Mouse (Mus musculus) intestine, embryonic 14.5 days (tissue): ENCODE results near the gene Plekhg3. TPM values are rescaled to one million over a fixed set of nuclear protein-coding genes. Genes with fewer than 3 reads are reported as not detected.

ENCODE experiments used
- ATAC-seq: fragments of 200-750 bp; cut with Nextera tagmentation; replicated peaks from 2 replicates; pipeline ENCODE4 v1.8.0; 2017; ENCODE audit warnings: low read depth, moderate number of reproducible peaks, moderate TSS enrichment, moderate library complexity; ENCODE audit not compliant: low FRiP score, low TSS enrichment
- DNase-seq: peaks from one replicate; pipeline ENCODE4 v3.0.0-alpha.2; 2018; ENCODE audit warnings: low spot score
- H3K27ac ChIP-seq: fragments of 300-500 bp; sonication (generic); 2 replicates; pipeline ENCODE4 v1.5.1; 2014; ENCODE audit warnings: low read depth, mild to moderate bottlenecking, control low read depth
- H3K27me3 ChIP-seq: fragments of 300-500 bp; sonication (generic); replicated peaks from 2 replicates; pipeline ENCODE4 v1.6.1; 2014; ENCODE audit warnings: low read length, control low read depth; ENCODE audit not compliant: control insufficient read depth, insufficient read depth
- H3K36me3 ChIP-seq: fragments of 300-500 bp; sonication (generic); 2 replicates; pipeline ENCODE4 v1.6.1; 2014; ENCODE audit warnings: low read length, control low read depth; ENCODE audit not compliant: control insufficient read depth, insufficient read depth
- H3K4me1 ChIP-seq: fragments of 300-500 bp; sonication (generic); replicated peaks from 2 replicates; pipeline ENCODE4 v1.6.1; 2014; ENCODE audit warnings: low read length, control low read depth, mixed read lengths; ENCODE audit not compliant: control insufficient read depth, insufficient read depth
- H3K4me2 ChIP-seq: fragments of 300-500 bp; sonication (generic); 2 replicates; pipeline ENCODE4 v1.6.1; 2014; ENCODE audit warnings: low read length
- H3K4me3 ChIP-seq: fragments of 300-500 bp; sonication (generic); 2 replicates; pipeline ENCODE4 v1.5.1; 2014; ENCODE audit warnings: low read depth, low read length, control low read depth, mixed read lengths
- H3K9ac ChIP-seq: fragments of 300-500 bp; sonication (generic); 2 replicates; pipeline ENCODE4 v1.6.1; 2014; ENCODE audit warnings: mild to moderate bottlenecking, low read length
- H3K9me3 ChIP-seq: fragments of 300-500 bp; sonication (generic); 2 replicates; pipeline ENCODE4 v1.6.1; 2016; ENCODE audit warnings: low read length, control low read depth; ENCODE audit not compliant: control insufficient read depth
- WGBS: fragments of 180-500 bp; shearing (Covaris S2); extraction: QIAGEN DNeasy Blood & Tissue Kit; methylation state at CpG from one replicate; pipeline ENCODE4 v1.1.7; 2014; 5-methylcytosine and 5-hydroxymethylcytosine counted together
- polyA plus RNA-seq: library from polyadenylated mRNA; unstranded; fragments of >200 nt; fragmentation: Nextera tagmentation; extraction: Ambion mirVana; gene quantifications from 2 replicates; pipeline ENCODE4 v1.2.1, GENCODE M21; 2014

Plekhg3 gene
- polyA plus RNA-seq, 1 experiment from 2014 or later = 9.5 TPM

GRCm38 (mm10) chr12:76577858-76578257, 47.2 kb downstream of the Plekhg3 start:
- DNase-seq = no peak
- Histone ChIP-seq H3K27ac (no peak overlapping the region), H3K27me3 (no peaks in the 10 kb centered on the region), H3K4me2 (no peak overlapping the region), H3K4me1 (peaks cover 3% of the 10 kb centered on the region; the same call in 1 of the 2 replicates), H3K9ac (no peak overlapping the region), H3K4me3 (no peak overlapping the region), H3K36me3 (peaks cover 47% of the 10 kb centered on the region), H3K9me3 (no peaks in the 10 kb centered on the region)
- WGBS = 91% methylated on average over 16 of the region's 16 CpGs
- no peak for ATAC-seq

DNA sequence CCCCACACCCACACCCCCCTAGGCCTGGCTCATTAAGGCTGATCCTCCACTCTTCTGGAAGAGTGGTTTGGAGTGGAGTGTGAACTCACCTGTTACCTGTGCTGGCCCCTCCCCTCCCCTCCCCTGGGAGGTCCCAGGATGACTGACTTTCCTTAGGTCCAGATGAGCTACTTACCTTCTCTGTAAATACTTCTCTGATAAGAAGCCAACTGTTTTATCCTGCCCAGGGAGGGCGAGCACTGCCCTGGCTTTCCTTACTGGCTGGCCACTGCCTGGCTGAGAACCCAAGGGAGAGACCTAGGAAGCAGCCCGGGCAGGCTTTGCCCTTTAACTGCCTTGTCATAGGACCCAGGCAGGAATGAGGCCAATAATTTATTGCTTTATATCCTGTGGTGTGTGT, 47.8 kb downstream of the Plekhg3 start:
- WGBS = 61% methylated on average over 2 of the region's 2 CpGs
- H3K36me3 ChIP-seq = peaks cover 41% of the 10 kb centered on the region
- no peak for ATAC-seq

DNA sequence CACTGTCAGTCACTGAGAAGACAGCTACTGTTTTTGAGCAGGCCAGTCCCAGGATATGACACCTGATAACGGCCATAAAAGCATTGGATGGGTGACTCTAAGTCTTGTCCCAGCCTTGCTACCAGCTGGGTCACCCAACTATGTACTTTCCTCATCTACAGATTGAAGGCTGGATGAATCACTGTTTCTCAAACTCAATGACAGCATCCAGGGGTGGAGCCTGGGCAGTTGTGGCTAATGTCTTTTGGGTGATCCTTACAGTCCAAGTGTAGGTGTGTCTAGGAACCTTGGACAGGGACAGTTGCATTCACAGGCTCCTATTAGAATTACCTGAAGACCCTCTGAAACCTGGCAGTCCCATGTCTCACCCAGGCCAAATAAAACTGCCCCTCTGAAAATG, 49.1 kb downstream of the Plekhg3 start:
- Histone ChIP-seq H3K4me3 (no peak overlapping the region), H3K4me1 (peaks cover 3% of the 10 kb centered on the region; the same call in 1 of the 2 replicates), H3K9me3 (no peaks in the 10 kb centered on the region), H3K36me3 (peaks cover 38% of the 10 kb centered on the region), H3K9ac (no peak overlapping the region), H3K27me3 (no peaks in the 10 kb centered on the region), H3K27ac (no peak overlapping the region), H3K4me2 (no peak overlapping the region)
- DNase-seq = no peak
- 96% methylated on average over 1 of the region's 1 CpGs for WGBS
- no peak for ATAC-seq

More for the DNA sequence above, 47.8 kb downstream of the Plekhg3 start:
- Histone ChIP-seq H3K4me3 (no peak overlapping the region), H3K9ac (no peak overlapping the region), H3K9me3 (no peaks in the 10 kb centered on the region), H3K4me2 (no peak overlapping the region), H3K4me1 (peaks cover 3% of the 10 kb centered on the region; the same call in 1 of the 2 replicates), H3K27me3 (no peaks in the 10 kb centered on the region), H3K27ac (no peak overlapping the region)
- no peak for DNase-seq

DNA sequence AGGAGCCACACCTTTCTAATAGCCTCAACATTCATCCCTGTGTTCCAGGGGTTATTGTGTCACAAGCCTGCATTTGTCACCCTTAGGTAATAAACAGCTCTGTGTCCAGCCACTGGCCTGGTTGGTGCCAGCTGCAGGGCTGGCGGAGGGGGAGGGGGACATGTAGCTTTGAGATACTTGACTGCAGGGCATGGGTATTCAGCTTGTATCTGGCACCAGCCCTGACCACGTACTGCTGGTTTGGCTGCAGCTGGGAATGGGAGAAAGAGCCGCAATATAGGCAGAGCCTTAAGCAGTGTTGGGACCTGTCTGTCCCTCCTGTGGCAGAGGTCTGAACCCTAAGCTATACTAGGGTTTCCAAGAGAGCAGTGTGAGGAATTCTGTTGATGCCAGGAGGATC, 51.4 kb downstream of the Plekhg3 start:
- Histone ChIP-seq H3K27me3 (no peaks in the 10 kb centered on the region), H3K4me2 (no peak overlapping the region), H3K27ac (no peak overlapping the region), H3K9me3 (no peaks in the 10 kb centered on the region), H3K9ac (no peak overlapping the region), H3K36me3 (peaks cover 22% of the 10 kb centered on the region), H3K4me3 (no peak overlapping the region), H3K4me1 (peaks cover 3% of the 10 kb centered on the region; the same call in 1 of the 2 replicates)
- ATAC-seq (no peak), DNase-seq (no peak)
- 83% methylated on average over 3 of the region's 3 CpGs for WGBS

DNA sequence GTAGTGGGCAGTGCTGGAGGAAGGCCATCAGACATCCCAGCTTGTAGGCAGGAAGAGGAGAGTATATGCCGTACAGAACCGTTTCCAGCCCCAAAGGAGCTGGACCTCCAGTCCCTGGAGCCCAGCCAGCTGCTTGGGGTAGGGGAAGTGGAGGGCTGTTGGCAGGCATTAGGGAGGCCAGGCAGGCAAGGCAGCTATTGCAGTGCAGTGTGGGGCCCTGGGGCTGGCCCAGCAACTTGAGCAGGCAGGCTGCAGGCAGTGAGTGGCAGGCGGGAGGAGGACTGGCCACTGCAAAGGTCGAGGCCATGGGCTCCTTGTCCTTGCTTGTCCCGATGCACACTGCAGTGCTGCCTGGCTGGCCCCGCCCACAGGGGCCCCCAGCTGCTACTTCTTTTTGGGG, 52.1 kb downstream of the Plekhg3 start:
- ATAC-seq = no peak; the same call in 1 of the 2 replicates

GRCm38 (mm10) chr12:76583454-76583853, 52.8 kb downstream of the Plekhg3 start:
- Histone ChIP-seq H3K4me1 (peaks cover 3% of the 10 kb centered on the region; the same call in 1 of the 2 replicates), H3K27me3 (no peaks in the 10 kb centered on the region), H3K4me3 (no peak overlapping the region), H3K36me3 (peaks cover 8% of the 10 kb centered on the region; the same call in 1 of the 2 replicates), H3K9ac (no peak overlapping the region), H3K9me3 (no peaks in the 10 kb centered on the region), H3K4me2 (no peak overlapping the region), H3K27ac (no peak overlapping the region)
- 93% methylated on average over 7 of the region's 7 CpGs for WGBS
- ATAC-seq (no peak), DNase-seq (no peak)

More for the DNA sequence above, 52.1 kb downstream of the Plekhg3 start:
- no peak overlapping the region for H3K27ac ChIP-seq
- no peak overlapping the region for H3K4me2 ChIP-seq
- H3K9me3 ChIP-seq = no peaks in the 10 kb centered on the region
- DNase-seq = no peak
- H3K27me3 ChIP-seq = no peaks in the 10 kb centered on the region
- peaks cover 15% of the 10 kb centered on the region for H3K36me3 ChIP-seq
- WGBS = 17% methylated on average over 6 of the region's 6 CpGs
- no peak overlapping the region for H3K9ac ChIP-seq
- no peak overlapping the region for H3K4me3 ChIP-seq
- peaks cover 3% of the 10 kb centered on the region; the same call in 1 of the 2 replicates for H3K4me1 ChIP-seq

DNA sequence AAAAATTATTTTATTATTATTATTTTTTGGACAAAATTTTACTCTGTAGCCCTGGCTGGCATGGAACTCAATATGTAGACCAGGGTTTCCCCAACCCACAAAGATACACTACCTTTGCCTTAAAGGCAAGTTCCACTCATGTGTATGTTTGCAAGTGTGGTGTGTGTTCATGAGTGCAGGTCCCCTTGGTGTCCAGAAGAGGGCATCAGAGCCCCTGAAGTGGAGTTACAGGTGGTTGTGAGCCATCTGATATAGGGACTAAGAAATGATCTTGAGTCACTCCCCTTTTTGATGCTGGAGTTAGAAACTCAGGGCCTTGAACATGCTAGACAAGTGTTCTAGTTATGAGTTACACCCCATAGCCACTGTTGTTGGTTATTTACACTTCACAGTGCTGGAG, 54.3 kb downstream of the Plekhg3 start:
- H3K27me3 ChIP-seq = no peaks in the 10 kb centered on the region
- DNase-seq (no peak), ATAC-seq (no peak)
- H3K4me1 ChIP-seq = peaks cover 4% of the 10 kb centered on the region
- no peak overlapping the region for H3K4me3 ChIP-seq
- H3K27ac ChIP-seq = no peak overlapping the region
- H3K4me2 ChIP-seq = no peak overlapping the region
- H3K9ac ChIP-seq = no peak overlapping the region
- no peaks in the 10 kb centered on the region for H3K9me3 ChIP-seq
- H3K36me3 ChIP-seq = no peaks in the 10 kb centered on the region

- Histone ChIP-seq H3K9me3 (no peaks in the 10 kb centered on the region), H3K9ac (no peak overlapping the region), H3K36me3 (no peaks in the 10 kb centered on the region), H3K4me3 (no peak overlapping the region), H3K4me1 (peaks cover 8% of the 10 kb centered on the region), H3K4me2 (no peak overlapping the region), H3K27ac (no peak overlapping the region), H3K27me3 (no peaks in the 10 kb centered on the region)
- DNase-seq = no peak
- no peak for ATAC-seq
- 73% methylated on average over 11 of the region's 11 CpGs for WGBS
Measured at GRCm38 (mm10) chr12:76587357-76587756, 56.7 kb downstream of the Plekhg3 start.

DNA sequence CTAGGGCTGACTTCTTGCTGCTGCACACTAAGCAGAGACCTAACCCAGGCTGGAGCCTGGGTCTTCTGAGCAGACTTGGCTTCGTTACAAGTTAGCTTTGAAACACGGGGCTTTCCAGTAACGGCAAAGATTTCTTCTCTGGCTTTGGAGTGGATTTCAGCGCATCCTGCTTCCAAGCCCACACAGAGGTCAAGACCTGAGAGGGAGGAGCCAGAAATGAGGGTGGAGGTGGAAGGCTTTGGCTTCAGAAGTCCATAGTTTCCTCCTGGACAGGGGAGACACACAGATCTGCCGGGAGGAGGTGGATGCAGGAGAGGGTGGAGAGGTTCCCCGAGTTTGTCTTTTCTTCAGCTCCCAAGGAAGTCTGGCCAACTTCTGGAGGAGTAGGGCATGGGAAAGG, 58.8 kb downstream of the Plekhg3 start:
- no peak overlapping the region for H3K4me2 ChIP-seq
- DNase-seq (no peak), ATAC-seq (no peak)
- no peak overlapping the region for H3K9ac ChIP-seq
- H3K36me3 ChIP-seq = no peaks in the 10 kb centered on the region
- no peaks in the 10 kb centered on the region for H3K9me3 ChIP-seq
- no peak overlapping the region for H3K4me3 ChIP-seq
- no peaks in the 10 kb centered on the region for H3K27me3 ChIP-seq
- 40% methylated on average over 6 of the region's 6 CpGs for WGBS
- peaks cover 13% of the 10 kb centered on the region for H3K4me1 ChIP-seq
- no peak overlapping the region for H3K27ac ChIP-seq
